Mouse (Mus musculus): ENCODE measurements around the gene Ryr1. TPM values are rescaled to one million over a fixed set of nuclear protein-coding genes. Genes with fewer than 3 reads are reported as not detected.

The Ryr1 gene
- polyA plus RNA-seq, 1 experiment = 0.08 TPM

- no peak overlapping the region for H3K4me3 ChIP-seq (ENCODE audit: insufficient read depth, low read length)
- H3K4me1 ChIP-seq (ENCODE audit: control insufficient read depth, insufficient read depth, low read length) = no peaks in the 10 kb centered on the region
- no peak for TF ChIP-seq POLR2A (IDR thresholded peaks at IDR 0.05; ENCODE audit: borderline replicate concordance, low read depth, low read length)
- peak; percentile 74 for TF ChIP-seq CTCF (IDR thresholded peaks at IDR 0.05; ENCODE audit: low read depth, low read length)
- no peak overlapping the region for H3K27ac ChIP-seq (ENCODE audit: insufficient read depth, low read depth, low read length)
Observed at GRCm38 (mm10) chr7:29126173-29126915, 1.4 kb upstream of the Ryr1 start.

GRCm38 (mm10) chr7:29123531-29124358, 1.2 kb downstream of the Ryr1 start:
- TF ChIP-seq CTCF (IDR thresholded peaks at IDR 0.05; ENCODE audit: low read depth, low read length) (no peak), POLR2A (IDR thresholded peaks at IDR 0.05; ENCODE audit: borderline replicate concordance, low read depth, low read length) (no peak)
- H3K27ac ChIP-seq (ENCODE audit: insufficient read depth, low read depth, low read length) = no peak overlapping the region

DNA sequence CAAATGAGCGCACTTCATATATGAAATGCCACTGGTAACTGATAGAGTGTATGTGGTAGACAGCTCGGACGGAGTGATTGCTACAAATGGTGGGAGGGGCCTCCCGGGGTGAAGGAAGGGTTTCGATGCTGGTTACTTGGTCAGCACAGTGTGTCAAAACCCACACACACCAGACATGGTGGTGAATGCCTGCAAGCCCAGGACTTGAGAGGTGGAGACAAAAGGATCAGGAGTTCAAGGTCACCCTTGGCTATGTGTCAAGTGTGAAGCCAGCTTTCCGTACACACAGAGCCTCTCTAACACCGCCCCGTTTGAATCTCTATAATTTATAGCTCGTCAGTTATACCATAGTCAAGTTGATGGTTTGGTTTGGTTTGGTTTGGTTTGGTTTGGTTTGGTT, 2.2 kb downstream of the Ryr1 start:
- H3K27ac ChIP-seq (ENCODE audit: insufficient read depth, low read depth, low read length) = no peak overlapping the region
- H3K4me1 ChIP-seq (ENCODE audit: control insufficient read depth, insufficient read depth, low read length) = no peaks in the 10 kb centered on the region
- TF ChIP-seq CTCF (IDR thresholded peaks at IDR 0.05; ENCODE audit: low read depth, low read length) (no peak), POLR2A (IDR thresholded peaks at IDR 0.05; ENCODE audit: borderline replicate concordance, low read depth, low read length) (no peak)
- H3K4me3 ChIP-seq (ENCODE audit: insufficient read depth, low read length) = no peak overlapping the region

More at GRCm38 (mm10) chr7:29123531-29124358, 1.2 kb downstream of the Ryr1 start:
- H3K4me3 ChIP-seq (ENCODE audit: insufficient read depth, low read length) = no peak overlapping the region
- no peaks in the 10 kb centered on the region for H3K4me1 ChIP-seq (ENCODE audit: control insufficient read depth, insufficient read depth, low read length)

DNA sequence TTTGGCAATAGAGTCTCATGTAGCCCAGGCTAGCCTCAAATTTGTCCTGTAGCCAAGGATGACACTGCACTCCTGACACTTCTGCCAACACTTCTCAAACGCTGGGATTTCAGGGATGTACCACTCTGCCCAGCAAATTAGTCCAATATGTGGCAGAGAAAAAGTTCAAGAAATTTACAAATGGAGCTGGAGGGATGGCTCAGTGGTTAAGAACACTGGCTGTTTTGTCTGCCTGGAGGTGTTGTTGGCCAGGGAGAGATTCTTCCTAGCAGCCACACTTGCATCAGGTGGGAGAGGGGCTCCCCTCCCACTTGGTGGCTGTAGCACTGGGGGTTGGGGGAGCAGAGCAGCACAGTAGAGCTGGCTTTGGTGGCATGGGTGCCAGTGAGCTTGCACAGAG, 5.5 kb downstream of the Ryr1 start:
- H3K27ac ChIP-seq (ENCODE audit: insufficient read depth, low read depth, low read length) = no peak overlapping the region
- H3K4me1 ChIP-seq (ENCODE audit: control insufficient read depth, insufficient read depth, low read length) = no peaks in the 10 kb centered on the region
- TF ChIP-seq CTCF (IDR thresholded peaks at IDR 0.05; ENCODE audit: low read depth, low read length) = no peak
- TF ChIP-seq POLR2A (IDR thresholded peaks at IDR 0.05; ENCODE audit: borderline replicate concordance, low read depth, low read length) = no peak
- no peak overlapping the region for H3K4me3 ChIP-seq (ENCODE audit: insufficient read depth, low read length)

GRCm38 (mm10) chr7:29118142-29118851, 6.7 kb downstream of the Ryr1 start:
- Histone ChIP-seq H3K4me3 (ENCODE audit: insufficient read depth, low read length) (no peak overlapping the region), H3K27ac (ENCODE audit: insufficient read depth, low read depth, low read length) (no peak overlapping the region), H3K4me1 (ENCODE audit: control insufficient read depth, insufficient read depth, low read length) (no peaks in the 10 kb centered on the region)
- TF ChIP-seq CTCF (IDR thresholded peaks at IDR 0.05; ENCODE audit: low read depth, low read length) (no peak), POLR2A (IDR thresholded peaks at IDR 0.05; ENCODE audit: borderline replicate concordance, low read depth, low read length) (no peak)

DNA sequence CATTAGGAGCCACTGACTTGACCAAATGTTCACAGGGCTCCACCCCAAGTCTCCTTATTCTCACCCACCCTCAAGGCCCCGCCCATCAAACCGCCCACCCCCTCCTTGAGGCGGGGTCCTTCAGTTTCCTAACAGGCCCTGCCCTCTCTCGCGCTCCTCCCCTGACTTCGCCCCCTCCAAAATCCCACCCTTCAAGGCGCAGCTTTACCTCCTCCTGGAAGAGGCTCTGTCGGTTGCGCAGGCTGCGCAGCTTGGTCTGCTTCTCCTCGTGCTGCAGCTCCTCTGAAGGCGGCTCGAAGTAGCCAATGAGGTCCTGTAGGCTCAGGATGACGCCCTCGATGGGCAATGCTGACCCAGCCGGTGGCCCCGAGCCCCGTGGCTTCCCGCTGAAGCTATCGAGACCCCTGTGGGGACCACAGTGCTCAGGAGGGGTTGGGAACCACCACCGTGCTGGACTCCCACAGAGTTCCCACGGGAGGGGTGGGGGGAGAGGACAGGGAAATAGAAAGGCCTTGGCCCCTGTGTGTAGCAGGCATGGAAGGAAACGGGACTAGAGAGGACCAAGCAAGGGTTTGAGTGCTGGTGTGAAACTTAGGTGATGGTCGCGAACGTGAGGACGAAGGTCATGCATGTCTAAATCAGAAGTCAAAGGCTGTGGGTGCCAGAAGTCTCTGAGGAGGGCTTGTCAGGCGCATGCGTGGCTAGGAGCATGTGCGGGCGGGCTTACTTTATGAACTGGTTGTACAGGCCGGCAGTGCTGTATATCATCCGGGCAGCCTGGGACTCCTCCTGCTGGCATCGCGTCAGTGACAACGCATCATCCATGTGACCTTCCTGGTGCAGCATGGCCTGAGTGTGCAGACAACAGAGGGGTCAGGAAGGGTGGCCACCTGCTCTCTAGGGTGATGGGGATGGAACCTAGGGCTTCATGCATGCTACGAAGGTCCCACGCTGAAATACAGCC, 15.7 kb downstream of the Ryr1 start:
- Histone ChIP-seq H3K4me1 (ENCODE audit: control insufficient read depth, insufficient read depth, low read length) (no peaks in the 10 kb centered on the region), H3K4me3 (ENCODE audit: insufficient read depth, low read length) (no peak overlapping the region), H3K27ac (ENCODE audit: insufficient read depth, low read depth, low read length) (no peak overlapping the region)
- TF ChIP-seq POLR2A (IDR thresholded peaks at IDR 0.05; ENCODE audit: borderline replicate concordance, low read depth, low read length) (no peak), CTCF (IDR thresholded peaks at IDR 0.05; ENCODE audit: low read depth, low read length) (no peak)

DNA sequence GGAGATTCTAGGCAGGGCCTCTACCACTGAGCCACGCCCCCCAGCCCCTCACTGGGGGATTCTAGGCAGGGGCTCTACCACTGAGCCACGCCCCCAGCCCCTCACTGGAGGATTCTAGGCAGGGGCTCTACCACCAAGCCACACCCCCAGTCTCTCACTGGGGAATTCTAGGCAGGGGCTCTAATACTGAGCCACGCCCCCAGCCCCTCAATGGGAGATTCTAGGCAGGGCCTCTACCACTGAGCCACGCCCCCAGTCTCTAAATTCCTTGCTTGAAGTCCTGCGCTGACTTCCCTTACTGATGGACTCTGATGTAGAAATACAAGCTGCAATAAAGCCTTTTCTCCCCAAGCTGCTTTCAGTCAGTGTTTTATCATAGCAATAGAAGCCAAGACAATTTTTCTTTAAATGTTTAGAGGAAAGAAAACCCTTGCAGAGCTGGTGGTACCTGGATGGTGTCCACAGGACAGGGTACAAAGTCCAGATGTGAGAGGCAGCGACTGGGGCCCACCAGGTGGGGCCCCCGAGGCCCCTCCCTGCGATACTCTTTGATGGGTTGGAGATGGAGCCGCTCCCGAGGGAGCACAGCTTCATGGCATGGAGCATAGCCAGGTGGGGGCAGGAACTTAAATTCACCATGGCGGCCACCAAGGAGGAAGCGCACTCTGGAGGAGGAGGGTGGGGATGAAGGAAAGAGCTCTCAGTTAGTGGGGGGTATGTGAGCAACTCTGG, 23.5 kb downstream of the Ryr1 start:
- TF ChIP-seq POLR2A (IDR thresholded peaks at IDR 0.05; ENCODE audit: borderline replicate concordance, low read depth, low read length) = no peak
- no peak for TF ChIP-seq CTCF (IDR thresholded peaks at IDR 0.05; ENCODE audit: low read depth, low read length)
- Histone ChIP-seq H3K4me3 (ENCODE audit: insufficient read depth, low read length) (no peak overlapping the region), H3K4me1 (ENCODE audit: control insufficient read depth, insufficient read depth, low read length) (no peaks in the 10 kb centered on the region), H3K27ac (ENCODE audit: insufficient read depth, low read depth, low read length) (no peak overlapping the region)

DNA sequence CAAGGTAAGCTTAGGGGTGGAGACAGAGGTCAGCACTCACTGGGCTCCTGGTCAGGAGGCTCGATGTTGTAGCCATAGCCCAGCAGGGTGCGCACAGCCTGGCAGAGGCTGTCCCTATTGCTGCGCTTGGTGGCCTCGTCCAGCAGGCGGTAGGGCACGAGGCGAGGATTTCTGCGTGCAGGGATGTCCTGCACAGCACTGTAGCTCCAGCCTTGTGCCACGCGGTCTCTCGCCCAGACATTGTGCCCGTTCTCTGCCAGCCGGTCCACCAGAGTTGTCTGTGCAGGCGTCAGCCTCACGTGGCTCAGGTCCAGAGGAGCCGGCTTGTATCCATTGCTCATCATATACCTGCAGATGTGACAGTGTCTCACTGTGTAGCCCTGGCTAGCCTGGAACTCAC, 27.8 kb downstream of the Ryr1 start:
- no peaks in the 10 kb centered on the region for H3K4me1 ChIP-seq (ENCODE audit: control insufficient read depth, insufficient read depth, low read length)
- no peak overlapping the region for H3K4me3 ChIP-seq (ENCODE audit: insufficient read depth, low read length)
- no peak overlapping the region for H3K27ac ChIP-seq (ENCODE audit: insufficient read depth, low read depth, low read length)
- no peak for TF ChIP-seq CTCF (IDR thresholded peaks at IDR 0.05; ENCODE audit: low read depth, low read length)
- no peak for TF ChIP-seq POLR2A (IDR thresholded peaks at IDR 0.05; ENCODE audit: borderline replicate concordance, low read depth, low read length)

Measured in bone marrow macrophage, adult 2 months (primary cell).